Mouse (Mus musculus): ENCODE measurements at regions not wholly inside any gene's neighbourhood (a gene's known extent, or its start where the extent isn't known, plus 50 kb on each side); places are given as distances from the start of the nearest gene placed in this dataset.

DNA sequence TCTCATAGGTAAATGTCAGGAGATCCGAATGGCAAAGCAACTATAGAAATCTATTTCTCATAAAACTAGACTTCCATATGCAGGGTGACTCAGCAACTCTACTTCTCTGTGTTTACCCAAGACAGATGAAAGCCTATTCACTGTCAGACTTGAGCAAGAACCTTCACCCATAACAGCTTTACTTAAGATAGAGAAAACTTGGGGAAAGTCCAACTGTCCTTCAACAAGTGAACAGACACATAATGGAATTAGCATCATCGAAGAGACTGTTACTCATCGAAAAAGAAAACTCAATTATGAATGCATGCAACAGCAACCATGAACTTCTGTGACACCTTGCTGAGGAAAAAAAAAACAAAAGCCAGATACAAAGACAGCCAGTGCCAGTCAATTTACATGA lies 271.0 kb upstream of the Cdh5 start:
- Histone ChIP-seq H3K27me3 (no peaks in the 10 kb centered on the region), H3K9ac (no peak overlapping the region), H3K4me1 (replicated peaks) (no peaks in the 10 kb centered on the region), H3K9me3 (replicated peaks) (no peaks in the 10 kb centered on the region), H3K36me3 (no peaks in the 10 kb centered on the region), H3K4me2 (no peak overlapping the region), H3K27ac (no peak overlapping the region), H3K4me3 (no peak overlapping the region)
- WGBS: 66% methylated on average over 3 of the region's 3 CpGs
- ATAC-seq (replicated peaks; ENCODE audit: insufficient number of reproducible peaks, insufficient read depth, low FRiP score, low read depth): no peak

DNA sequence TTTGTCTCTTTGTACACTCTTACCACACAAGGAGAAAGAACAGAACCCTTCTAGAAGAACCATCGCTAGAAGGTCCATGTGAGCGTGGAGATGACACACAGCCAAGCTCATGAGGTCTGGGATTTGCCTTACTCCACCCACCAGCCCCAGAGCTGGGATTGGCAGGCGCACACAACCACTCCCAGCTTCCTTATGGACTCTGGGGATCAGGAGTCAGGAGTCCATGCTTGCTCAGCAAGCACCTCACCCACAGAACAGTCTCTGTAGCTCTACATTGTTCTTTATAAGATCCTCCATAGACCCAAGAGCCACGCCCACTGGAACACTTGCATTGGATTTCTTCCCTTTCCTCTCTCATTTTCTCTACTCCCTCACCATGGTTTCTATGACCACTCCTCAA lies 261.4 kb upstream of the Cdh5 start:
- WGBS: 84% methylated on average over 4 of the region's 4 CpGs
- no peaks in the 10 kb centered on the region for H3K4me1 ChIP-seq (replicated peaks)

DNA sequence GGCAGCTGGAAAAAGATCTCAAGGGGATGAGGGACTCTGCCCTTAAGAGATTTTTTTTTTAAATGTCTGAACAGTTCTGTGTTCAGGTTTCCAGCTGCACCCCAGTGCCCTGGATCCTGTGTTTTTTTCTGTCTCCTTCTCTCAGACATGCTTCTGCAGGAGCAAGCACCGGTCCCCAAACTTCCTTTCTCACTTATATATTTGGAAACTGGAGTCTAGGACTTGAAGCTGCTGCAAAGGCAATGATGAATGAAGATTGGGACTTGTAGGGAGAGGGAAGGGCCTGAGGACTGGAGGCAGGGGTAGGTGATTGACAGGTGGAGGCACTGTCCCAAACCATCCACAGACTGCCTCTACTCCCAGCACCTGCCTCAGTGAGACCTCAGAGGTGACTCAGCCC lies 255.5 kb upstream of the Cdh5 start:
- Histone ChIP-seq H3K27ac (no peak overlapping the region), H3K9me3 (replicated peaks) (no peaks in the 10 kb centered on the region), H3K4me3 (no peak overlapping the region), H3K4me2 (no peak overlapping the region), H3K36me3 (no peaks in the 10 kb centered on the region), H3K4me1 (replicated peaks) (0 out of 2 replicates have a peak, but pooled peaks cover 4% of the 10 kb centered on the region), H3K27me3 (no peaks in the 10 kb centered on the region), H3K9ac (no peak overlapping the region)
- WGBS: 62% methylated on average over 1 of the region's 1 CpGs
- ATAC-seq (replicated peaks; ENCODE audit: insufficient number of reproducible peaks, insufficient read depth, low FRiP score, low read depth): no peak

More for the DNA sequence above, 261.4 kb upstream of the Cdh5 start:
- H3K27ac ChIP-seq: no peak overlapping the region
- no peaks in the 10 kb centered on the region for H3K36me3 ChIP-seq
- no peak overlapping the region for H3K9ac ChIP-seq
- H3K27me3 ChIP-seq: no peaks in the 10 kb centered on the region
- H3K4me3 ChIP-seq: no peak overlapping the region
- ATAC-seq (replicated peaks; ENCODE audit: insufficient number of reproducible peaks, insufficient read depth, low FRiP score, low read depth): no peak
- H3K9me3 ChIP-seq (replicated peaks): no peaks in the 10 kb centered on the region
- no peak overlapping the region for H3K4me2 ChIP-seq

DNA sequence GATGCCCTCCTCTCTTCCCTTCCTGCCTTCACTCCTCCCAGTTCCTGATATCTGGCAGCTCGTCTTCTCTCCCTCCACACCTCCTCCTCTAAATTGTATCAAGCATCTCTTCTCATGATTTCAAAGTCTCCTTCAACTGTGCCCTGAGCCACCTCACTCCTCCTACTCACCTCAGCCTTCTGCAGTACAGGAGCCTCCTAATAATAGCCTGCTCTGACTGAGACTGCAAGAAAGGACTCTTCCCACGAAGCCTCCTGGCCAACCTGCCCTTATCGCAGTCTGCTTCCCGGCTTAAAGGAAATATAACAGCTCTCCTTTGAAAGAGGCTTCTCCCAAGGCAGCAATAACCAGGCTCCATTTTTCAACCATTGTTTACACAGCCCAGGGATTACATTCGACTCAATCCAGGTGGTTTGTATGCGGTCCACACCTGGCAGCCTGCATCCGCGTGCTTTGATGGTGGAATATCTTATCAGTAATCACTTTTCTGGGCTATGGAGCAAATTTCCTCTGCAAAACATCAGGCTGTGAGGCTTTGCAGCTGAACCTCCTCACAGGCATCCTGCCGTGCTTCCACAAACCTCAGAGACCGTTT lies 254.9 kb upstream of the Cdh5 start:
- H3K4me1 ChIP-seq (replicated peaks): 0 out of 2 replicates have a peak, but pooled peaks cover 4% of the 10 kb centered on the region
- H3K4me3 ChIP-seq: no peak overlapping the region
- H3K9ac ChIP-seq: no peak overlapping the region
- ATAC-seq (replicated peaks; ENCODE audit: insufficient number of reproducible peaks, insufficient read depth, low FRiP score, low read depth): no peak
- H3K4me2 ChIP-seq: no peak overlapping the region
- no peaks in the 10 kb centered on the region for H3K9me3 ChIP-seq (replicated peaks)
- no peak overlapping the region for H3K27ac ChIP-seq
- WGBS: 36% methylated on average over 10 of the region's 10 CpGs
- H3K36me3 ChIP-seq: no peaks in the 10 kb centered on the region
- no peaks in the 10 kb centered on the region for H3K27me3 ChIP-seq

DNA sequence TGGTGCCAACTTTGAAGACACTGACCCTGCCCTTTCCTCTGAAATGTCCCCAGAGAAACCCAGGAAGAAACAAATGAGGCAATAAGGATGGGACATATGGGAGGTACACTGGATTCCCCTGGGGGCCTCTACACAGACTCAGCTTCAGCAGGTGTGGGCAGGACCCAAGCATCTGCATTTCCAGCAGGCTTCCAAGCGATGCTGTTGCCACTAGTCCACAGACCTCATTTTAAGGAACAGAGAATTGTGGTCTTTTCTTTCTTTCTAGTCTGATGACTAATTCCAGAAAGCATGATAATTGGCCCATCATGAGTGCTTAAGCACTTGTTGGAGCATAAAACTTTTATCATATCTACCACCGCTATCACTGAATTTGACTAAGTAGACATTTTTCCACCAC lies 251.6 kb upstream of the Cdh5 start:
- H3K36me3 ChIP-seq: no peaks in the 10 kb centered on the region
- H3K27ac ChIP-seq: no peak overlapping the region
- no peak overlapping the region for H3K4me2 ChIP-seq
- H3K9me3 ChIP-seq (replicated peaks): no peaks in the 10 kb centered on the region
- peaks cover 20% of the 10 kb centered on the region for H3K4me1 ChIP-seq (replicated peaks)
- ATAC-seq (replicated peaks; ENCODE audit: insufficient number of reproducible peaks, insufficient read depth, low FRiP score, low read depth): no peak
- WGBS: 93% methylated on average over 2 of the region's 2 CpGs
- H3K27me3 ChIP-seq: no peaks in the 10 kb centered on the region
- no peak overlapping the region for H3K9ac ChIP-seq
- no peak overlapping the region for H3K4me3 ChIP-seq

DNA sequence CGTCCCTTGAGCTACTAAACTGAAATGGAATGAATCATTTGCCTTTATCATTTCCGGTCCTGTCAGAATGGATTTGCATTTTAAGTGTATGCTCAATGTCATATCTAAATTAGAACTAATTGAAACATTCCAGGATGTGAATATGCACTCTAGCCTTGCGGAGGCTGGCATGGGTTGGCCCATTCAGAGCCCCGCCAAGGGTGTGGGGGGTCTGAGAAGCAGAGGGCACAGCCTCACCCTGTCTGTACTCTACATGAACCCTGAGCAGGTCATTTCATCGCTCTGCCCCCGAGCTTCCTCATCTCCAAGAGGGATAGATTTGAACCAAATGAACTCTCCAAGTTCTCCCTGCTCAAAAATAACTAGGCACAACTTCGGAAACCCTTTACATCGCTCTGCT lies 250.1 kb upstream of the Cdh5 start:
- Histone ChIP-seq H3K27me3 (no peaks in the 10 kb centered on the region), H3K4me1 (replicated peaks) (peaks cover 29% of the 10 kb centered on the region), H3K9me3 (replicated peaks) (no peaks in the 10 kb centered on the region), H3K4me3 (no peak overlapping the region), H3K27ac (no peak overlapping the region), H3K36me3 (no peaks in the 10 kb centered on the region), H3K9ac (no peak overlapping the region), H3K4me2 (no peak overlapping the region)
- no peak for ATAC-seq (replicated peaks; ENCODE audit: insufficient number of reproducible peaks, insufficient read depth, low FRiP score, low read depth)
- 72% methylated on average over 8 of the region's 8 CpGs for WGBS

DNA sequence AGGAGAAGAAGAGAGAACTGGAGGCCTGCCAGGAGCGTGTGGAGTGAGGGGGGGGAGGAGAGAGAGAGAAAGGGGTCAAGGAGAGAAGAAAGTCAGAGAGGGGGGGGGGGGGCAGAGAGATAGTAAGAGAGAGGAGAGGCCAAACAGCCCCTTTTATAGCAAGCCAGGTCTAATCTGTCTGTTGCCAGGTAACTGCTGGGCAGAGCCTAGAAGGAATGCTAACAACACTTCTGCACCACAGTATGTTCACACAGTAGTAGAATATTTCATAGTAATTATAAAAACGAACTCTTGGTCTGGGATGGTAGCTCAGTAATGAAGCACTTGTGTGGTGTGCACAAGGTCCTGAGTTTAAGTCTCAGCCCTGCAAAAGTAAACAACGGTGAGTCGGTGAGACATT lies 248.4 kb upstream of the Cdh5 start:
- H3K27me3 ChIP-seq: no peaks in the 10 kb centered on the region
- no peak overlapping the region for H3K27ac ChIP-seq
- H3K4me3 ChIP-seq: no peak overlapping the region
- H3K36me3 ChIP-seq: no peaks in the 10 kb centered on the region
- no peak overlapping the region for H3K9ac ChIP-seq
- peaks cover 25% of the 10 kb centered on the region for H3K4me1 ChIP-seq (replicated peaks)
- 59% methylated on average over 4 of the region's 4 CpGs for WGBS
- H3K4me2 ChIP-seq: no peak overlapping the region
- peak; percentile 65; the same call in 1 of the 2 replicates for ATAC-seq (replicated peaks; ENCODE audit: insufficient number of reproducible peaks, insufficient read depth, low FRiP score, low read depth)
- no peaks in the 10 kb centered on the region for H3K9me3 ChIP-seq (replicated peaks)

DNA sequence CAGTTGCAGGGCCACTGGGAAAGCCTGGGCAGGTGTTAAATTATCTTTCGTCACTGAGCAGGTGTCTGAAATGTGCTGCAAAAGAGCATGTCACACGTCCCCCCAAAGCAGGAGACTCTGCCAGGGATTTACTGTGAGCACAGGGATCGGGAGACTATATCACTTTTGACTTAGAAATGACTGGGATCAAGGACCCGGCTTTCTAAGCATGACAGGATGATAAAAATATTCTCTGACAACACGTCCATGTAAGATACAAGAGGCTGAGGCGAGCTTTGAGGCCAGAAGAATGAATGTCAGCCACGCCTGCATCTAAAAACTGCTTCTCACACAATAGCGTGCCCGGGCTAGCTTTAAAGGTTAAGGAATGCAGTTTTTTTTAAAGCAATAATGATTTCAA lies 246.1 kb upstream of the Cdh5 start:
- H3K36me3 ChIP-seq: no peaks in the 10 kb centered on the region
- no peaks in the 10 kb centered on the region for H3K9me3 ChIP-seq (replicated peaks)
- H3K9ac ChIP-seq: no peak overlapping the region
- peaks cover 25% of the 10 kb centered on the region for H3K4me1 ChIP-seq (replicated peaks)
- ATAC-seq (replicated peaks; ENCODE audit: insufficient number of reproducible peaks, insufficient read depth, low FRiP score, low read depth): peak; percentile 58; the same call in 1 of the 2 replicates
- H3K4me3 ChIP-seq: no peak overlapping the region
- no peaks in the 10 kb centered on the region for H3K27me3 ChIP-seq
- peak overlapping the region; percentile 39 for H3K4me2 ChIP-seq
- 38% methylated on average over 9 of the region's 9 CpGs for WGBS
- H3K27ac ChIP-seq: peak overlapping the region; percentile 40; the same call in 1 of the 2 replicates

DNA sequence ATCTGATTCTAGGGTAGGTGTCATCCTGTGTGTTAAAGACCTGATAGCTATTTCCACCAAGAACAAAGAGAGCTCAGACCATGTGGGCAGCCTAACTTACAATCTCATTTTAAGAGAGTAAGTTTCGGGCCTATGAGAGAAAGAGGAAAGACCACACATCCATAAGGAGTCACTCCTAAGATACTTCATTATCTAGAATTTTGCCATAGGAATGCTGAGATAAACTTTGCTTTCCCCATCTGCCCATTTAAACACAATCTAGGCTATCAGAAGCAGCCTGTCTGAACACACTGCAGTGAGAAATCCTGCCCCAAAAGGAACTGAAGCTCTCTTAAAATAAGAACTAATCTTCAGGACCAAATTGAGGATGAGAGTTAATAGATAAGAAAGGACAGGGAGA lies 242.3 kb upstream of the Cdh5 start:
- H3K9me3 ChIP-seq (replicated peaks): no peaks in the 10 kb centered on the region
- 68% methylated on average over 1 of the region's 1 CpGs for WGBS
- ATAC-seq (replicated peaks; ENCODE audit: insufficient number of reproducible peaks, insufficient read depth, low FRiP score, low read depth): no peak
- H3K4me1 ChIP-seq (replicated peaks): peaks cover 11% of the 10 kb centered on the region
- no peak overlapping the region for H3K4me3 ChIP-seq
- no peak overlapping the region for H3K4me2 ChIP-seq
- no peaks in the 10 kb centered on the region for H3K27me3 ChIP-seq
- no peaks in the 10 kb centered on the region for H3K36me3 ChIP-seq
- H3K27ac ChIP-seq: no peak overlapping the region
- H3K9ac ChIP-seq: no peak overlapping the region

DNA sequence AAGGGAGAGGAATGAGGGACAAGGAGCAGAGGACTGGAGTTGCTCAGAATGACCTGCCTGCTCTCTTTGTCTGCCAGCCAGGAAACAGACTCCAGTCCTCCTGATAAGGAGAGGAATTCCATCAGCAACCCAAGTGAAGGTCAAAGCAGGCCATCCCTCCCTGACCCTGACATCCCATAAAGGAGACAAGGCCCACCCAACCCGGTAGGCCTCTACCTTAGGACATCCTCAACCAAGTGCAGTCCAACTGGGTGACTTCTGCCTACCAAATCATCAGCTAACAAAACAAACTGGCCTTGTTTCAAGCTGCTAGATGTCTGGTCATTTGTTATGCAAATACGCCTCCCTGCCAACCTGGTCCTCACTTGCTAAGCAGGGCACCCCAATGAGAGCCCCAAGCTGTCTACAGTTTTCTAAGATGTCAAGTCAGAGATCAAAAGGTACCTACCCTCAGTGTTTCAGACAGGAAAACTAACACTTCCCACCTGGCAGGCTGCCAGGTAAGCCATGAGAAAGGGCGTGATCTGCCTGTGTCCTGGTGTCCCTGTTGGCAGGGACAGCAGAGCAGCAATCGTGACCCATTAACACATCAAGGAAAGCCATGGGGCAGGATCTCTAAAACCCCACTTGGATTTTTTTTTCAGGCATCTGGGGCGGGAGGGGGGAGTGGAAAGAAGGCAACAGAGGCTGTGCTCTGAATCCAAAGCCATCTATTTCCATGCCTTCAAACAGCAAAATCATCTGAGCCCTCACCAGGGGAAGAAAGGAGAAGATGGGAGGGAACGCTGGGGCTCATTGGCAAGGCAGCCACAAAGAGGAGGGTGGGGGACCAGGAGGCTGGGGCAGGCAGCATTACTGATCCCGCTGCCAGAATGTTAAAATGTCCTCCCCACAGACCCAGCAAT lies 227.6 kb upstream of the Cdh5 start:
- no peak overlapping the region for H3K4me3 ChIP-seq
- no peak overlapping the region for H3K9ac ChIP-seq
- no peaks in the 10 kb centered on the region for H3K9me3 ChIP-seq (replicated peaks)
- H3K27ac ChIP-seq: peak overlapping the region; percentile 80
- H3K4me1 ChIP-seq (replicated peaks): peaks cover 30% of the 10 kb centered on the region
- ATAC-seq (replicated peaks; ENCODE audit: insufficient number of reproducible peaks, insufficient read depth, low FRiP score, low read depth): peak; percentile 78
- no peaks in the 10 kb centered on the region for H3K36me3 ChIP-seq
- WGBS: 16% methylated on average over 7 of the region's 7 CpGs
- H3K27me3 ChIP-seq: no peaks in the 10 kb centered on the region
- H3K4me2 ChIP-seq: 0 out of 2 replicates have a peak overlapping the region, but pooled peaks have one; percentile 0

DNA sequence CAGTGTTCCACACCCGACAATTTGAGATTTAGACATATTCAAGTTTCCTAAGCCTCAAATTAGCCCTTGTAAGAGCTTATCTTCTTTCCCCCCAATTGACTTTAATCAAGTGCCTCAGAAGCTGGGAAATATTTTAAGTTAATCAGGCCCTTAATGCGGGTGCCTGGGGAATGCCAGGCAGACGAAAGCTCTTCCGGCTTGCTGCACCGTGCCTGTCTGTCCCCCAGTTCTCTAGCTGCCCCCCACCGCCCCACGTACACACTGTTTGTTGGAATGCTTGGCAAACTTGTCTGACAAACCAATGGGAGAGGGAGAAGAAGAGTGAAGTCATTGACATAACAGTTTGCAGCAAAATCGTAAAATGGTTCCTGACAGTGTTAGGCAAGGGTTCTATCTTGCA lies 226.9 kb upstream of the Cdh5 start:
- no peaks in the 10 kb centered on the region for H3K9me3 ChIP-seq (replicated peaks)
- H3K4me3 ChIP-seq: no peak overlapping the region
- 36% methylated on average over 8 of the region's 8 CpGs for WGBS
- no peaks in the 10 kb centered on the region for H3K36me3 ChIP-seq
- no peak overlapping the region for H3K9ac ChIP-seq
- H3K27ac ChIP-seq: peak overlapping the region; percentile 80
- no peaks in the 10 kb centered on the region for H3K27me3 ChIP-seq
- H3K4me1 ChIP-seq (replicated peaks): peaks cover 30% of the 10 kb centered on the region
- H3K4me2 ChIP-seq: 0 out of 2 replicates have a peak overlapping the region, but pooled peaks have one; percentile 0
- no peak for ATAC-seq (replicated peaks; ENCODE audit: insufficient number of reproducible peaks, insufficient read depth, low FRiP score, low read depth)

Measured in heart, embryonic 15.5 days (tissue).